Mouse (Mus musculus) embryonic facial prominence, embryonic 14.5 days (tissue): Measurements from ENCODE around the gene Phactr4. TPM values are rescaled to one million over a fixed set of nuclear protein-coding genes. Genes with fewer than 3 reads are reported as not detected.
A peak's percentile ranks its signal among the peaks of the same experiment; 100 is the strongest.

Source experiments
- ATAC-seq: fragments of 200-750 bp; cut with Nextera tagmentation; 2 replicates; pipeline ENCODE4 v1.8.0; 2017; ENCODE audit warnings: low read depth, moderate number of reproducible peaks, moderate TSS enrichment
- DNase-seq: peaks from one replicate; pipeline ENCODE4 v3.0.0-alpha.2; 2015; ENCODE audit warnings: low spot score
- H3K27ac ChIP-seq: fragments of 300-500 bp; sonication (generic); replicated peaks from 2 replicates; pipeline ENCODE4 v1.5.1; 2014; ENCODE audit warnings: low read depth, mild to moderate bottlenecking, low read length, moderate library complexity
- H3K27me3 ChIP-seq: fragments of 300-500 bp; sonication (generic); replicated peaks from 2 replicates; pipeline ENCODE4 v1.6.1; 2014; ENCODE audit warnings: low read length; ENCODE audit not compliant: control insufficient read depth, insufficient read depth
- H3K36me3 ChIP-seq: fragments of 300-500 bp; sonication (generic); 2 replicates; pipeline ENCODE4 v1.6.1; 2014; ENCODE audit warnings: low read length, mixed read lengths; ENCODE audit not compliant: control insufficient read depth, insufficient read depth
- H3K4me1 ChIP-seq: fragments of 300-500 bp; sonication (generic); 2 replicates; pipeline ENCODE4 v1.6.1; 2014; ENCODE audit warnings: antibody characterized with exemption, low read length; ENCODE audit not compliant: control insufficient read depth, insufficient read depth
- H3K4me2 ChIP-seq: fragments of 300-500 bp; sonication (generic); 2 replicates; pipeline ENCODE4 v1.6.1; 2014; ENCODE audit warnings: low read depth, mild to moderate bottlenecking, low read length, moderate library complexity, mixed read lengths
- H3K4me3 ChIP-seq: fragments of 300-500 bp; sonication (generic); 2 replicates; pipeline ENCODE4 v1.5.1; 2014; ENCODE audit warnings: low read depth, mild to moderate bottlenecking, low read length
- H3K9ac ChIP-seq: fragments of 300-500 bp; sonication (generic); 2 replicates; pipeline ENCODE4 v1.6.1; 2014; ENCODE audit warnings: low read depth, mild to moderate bottlenecking, low read length, moderate library complexity, mixed read lengths
- H3K9me3 ChIP-seq: fragments of 300-500 bp; sonication (generic); 2 replicates; pipeline ENCODE4 v1.6.1; 2016; ENCODE audit warnings: low read length; ENCODE audit not compliant: control insufficient read depth
- WGBS: fragments of 180-500 bp; shearing (Covaris S2); extraction: QIAGEN DNeasy Blood & Tissue Kit; methylation state at CpG from one replicate; pipeline ENCODE4 v1.1.7; 2014; 5-methylcytosine and 5-hydroxymethylcytosine counted together
- polyA plus RNA-seq: library from polyadenylated mRNA; unstranded; fragments of >200 nt; fragmentation: Nextera tagmentation; extraction: Ambion mirVana; gene quantifications from 2 replicates; pipeline ENCODE4 v1.2.1, GENCODE M21; 2014

The Phactr4 gene
- polyA plus RNA-seq, 1 experiment from 2014 or later, result 18.2 TPM

- H3K36me3 ChIP-seq, result peaks cover 55% of the 10 kb centered on the region
- WGBS, result under 1% methylated on average over 48 of the region's 52 CpGs
- peaks cover 13% of the 10 kb centered on the region for H3K4me1 ChIP-seq
- H3K4me3 ChIP-seq, result peak within 1 kb of the TSS; percentile 79
- ATAC-seq (peak; percentile 96), DNase-seq (peak; percentile 97)
- peak within 1 kb of the TSS; percentile 83 for H3K4me2 ChIP-seq
- peak within 1 kb of the TSS; percentile 66 for H3K27ac ChIP-seq
- H3K9ac ChIP-seq, result peak within 1 kb of the TSS; percentile 89
- no peaks in the 10 kb centered on the region for H3K27me3 ChIP-seq
- no peaks in the 10 kb centered on the region for H3K9me3 ChIP-seq
Measured at GRCm38 (mm10) chr4:132329115-132329834, 93.0 kb downstream of the Phactr4 start, which contains the start of gene Trnau1ap. Trnau1ap (minus strand) TSS chr4:132329538.

DNA sequence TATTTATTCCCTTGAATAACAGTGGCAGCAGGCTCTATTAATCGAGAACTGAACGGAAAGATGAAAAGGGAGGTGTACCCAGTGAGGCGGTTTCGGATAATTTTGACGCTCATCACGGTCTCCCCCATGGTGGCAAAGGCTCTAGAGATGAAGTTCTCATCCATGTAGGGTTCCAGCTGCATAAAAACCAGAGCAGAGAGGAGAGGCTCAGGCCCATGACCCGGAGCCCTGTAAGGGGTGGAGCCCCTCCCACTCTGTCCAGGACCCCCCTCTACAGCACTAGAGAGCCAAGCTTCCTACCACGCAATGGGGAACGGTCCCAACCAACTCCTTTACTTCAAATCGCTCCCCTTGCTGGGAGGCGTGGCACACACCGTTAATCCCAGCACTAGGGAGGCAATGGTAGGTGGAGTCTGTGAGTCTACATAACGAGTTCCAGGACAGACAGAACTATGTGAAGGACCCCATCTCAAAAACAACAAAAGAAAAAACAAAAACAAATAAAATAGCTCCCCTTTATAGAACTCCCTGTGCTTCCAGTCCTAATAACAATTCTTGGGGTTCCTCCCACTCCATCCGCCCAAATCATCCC, 93.8 kb downstream of the Phactr4 start:
- peak overlapping the region; percentile 89 for H3K9ac ChIP-seq
- no peak for DNase-seq
- ATAC-seq, result no peak
- H3K4me2 ChIP-seq, result peak overlapping the region; percentile 83
- H3K4me3 ChIP-seq, result peak overlapping the region; percentile 79
- peak overlapping the region; percentile 66; the same call in 1 of the 2 replicates for H3K27ac ChIP-seq
- no peaks in the 10 kb centered on the region for H3K9me3 ChIP-seq
- peaks cover 13% of the 10 kb centered on the region for H3K4me1 ChIP-seq
- WGBS, result 44% methylated on average over 14 of the region's 14 CpGs
- no peaks in the 10 kb centered on the region for H3K27me3 ChIP-seq
- peaks cover 55% of the 10 kb centered on the region for H3K36me3 ChIP-seq

GRCm38 (mm10) chr4:132326481-132326880, 95.8 kb downstream of the Phactr4 start:
- no peaks in the 10 kb centered on the region for H3K27me3 ChIP-seq
- H3K27ac ChIP-seq, result no peak overlapping the region
- H3K9me3 ChIP-seq, result no peaks in the 10 kb centered on the region
- H3K4me1 ChIP-seq, result peaks cover 13% of the 10 kb centered on the region
- DNase-seq, result no peak
- no peak overlapping the region for H3K4me3 ChIP-seq
- ATAC-seq, result no peak
- WGBS, result 70% methylated on average over 5 of the region's 5 CpGs
- no peak overlapping the region for H3K9ac ChIP-seq
- no peak overlapping the region for H3K4me2 ChIP-seq
- H3K36me3 ChIP-seq, result peaks cover 54% of the 10 kb centered on the region

DNA sequence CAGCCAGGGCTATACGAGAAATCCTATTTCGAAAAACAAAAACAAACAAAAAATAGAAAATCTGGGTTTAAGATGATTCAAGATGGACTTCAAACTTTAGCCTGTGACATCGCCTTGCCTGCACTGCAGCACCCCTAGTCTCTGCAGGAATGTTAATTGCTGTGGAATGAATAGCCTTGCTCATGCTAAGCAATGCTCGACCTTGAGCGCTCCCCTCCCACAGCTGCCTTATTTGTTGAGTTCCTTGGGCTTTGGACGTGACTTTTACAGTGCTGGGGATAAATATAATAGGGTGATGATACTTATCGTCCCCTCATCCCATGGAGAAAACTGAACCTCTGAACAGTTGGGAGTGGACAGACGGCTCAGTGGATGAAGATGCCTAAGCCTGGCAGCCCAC, 106.6 kb downstream of the Phactr4 start:
- Histone ChIP-seq H3K36me3 (peaks cover 91% of the 10 kb centered on the region), H3K9me3 (no peaks in the 10 kb centered on the region), H3K27me3 (no peaks in the 10 kb centered on the region), H3K4me2 (no peak overlapping the region), H3K4me1 (no peaks in the 10 kb centered on the region), H3K27ac (no peak overlapping the region), H3K4me3 (no peak overlapping the region), H3K9ac (no peak overlapping the region)
- WGBS, result 83% methylated on average over 8 of the region's 8 CpGs
- DNase-seq (no peak), ATAC-seq (no peak)

DNA sequence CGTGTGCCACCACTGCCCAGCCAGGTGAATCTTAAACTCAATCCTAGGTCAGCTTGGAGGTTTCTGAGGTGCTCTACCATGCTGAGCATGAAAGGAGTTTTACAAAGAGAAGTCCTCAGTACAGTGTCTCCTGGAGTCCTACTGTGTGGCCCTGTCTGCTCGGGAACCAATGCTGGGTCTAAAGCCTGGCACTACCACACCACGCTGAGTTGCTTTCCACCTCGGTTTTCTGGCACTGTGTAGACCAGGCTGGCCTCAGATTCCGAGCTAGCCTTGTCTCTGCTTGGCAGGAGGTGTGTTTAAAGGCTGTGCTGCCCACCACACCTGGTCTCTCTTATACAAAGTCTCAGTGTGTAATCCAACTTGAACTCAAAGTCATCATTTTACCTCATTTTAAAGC, 109.7 kb downstream of the Phactr4 start:
- H3K9me3 ChIP-seq, result no peaks in the 10 kb centered on the region
- WGBS, result 88% methylated on average over 5 of the region's 5 CpGs
- H3K36me3 ChIP-seq, result peaks cover 75% of the 10 kb centered on the region

DNA sequence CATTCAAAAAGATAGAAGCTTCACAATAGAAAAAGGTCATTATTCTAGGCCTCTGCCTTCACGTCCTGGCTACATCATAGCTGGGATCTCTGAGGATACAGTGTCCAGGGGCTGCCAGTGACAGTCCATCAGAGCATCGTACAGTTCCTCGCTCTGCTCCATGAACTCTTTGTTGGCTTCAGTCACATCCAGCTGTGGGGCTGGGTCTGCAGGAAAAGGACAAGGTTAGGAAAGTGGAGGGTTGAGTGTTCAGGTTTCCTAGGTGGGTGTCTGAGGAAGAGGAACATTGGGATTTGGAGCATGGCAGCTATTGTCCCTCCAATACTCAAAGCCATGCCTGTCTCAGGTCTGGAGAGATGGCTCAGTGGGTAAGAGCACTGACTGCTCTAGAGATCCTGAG, 110.5 kb downstream of the Phactr4 start:
- Histone ChIP-seq H3K4me1 (peaks cover 9% of the 10 kb centered on the region), H3K4me2 (no peak overlapping the region), H3K36me3 (peaks cover 67% of the 10 kb centered on the region), H3K27ac (no peak overlapping the region), H3K4me3 (no peak overlapping the region), H3K9me3 (no peaks in the 10 kb centered on the region), H3K27me3 (no peaks in the 10 kb centered on the region), H3K9ac (no peak overlapping the region)
- 48% methylated on average over 3 of the region's 3 CpGs for WGBS
- DNase-seq (no peak), ATAC-seq (no peak)

More for the DNA sequence above, 109.7 kb downstream of the Phactr4 start:
- Histone ChIP-seq H3K4me1 (peaks cover 9% of the 10 kb centered on the region), H3K4me3 (no peak overlapping the region), H3K4me2 (no peak overlapping the region), H3K27ac (no peak overlapping the region), H3K9ac (no peak overlapping the region), H3K27me3 (no peaks in the 10 kb centered on the region)
- ATAC-seq, result no peak
- DNase-seq, result no peak

- H3K4me2 ChIP-seq, result no peak overlapping the region
- H3K9ac ChIP-seq, result no peak overlapping the region
- H3K27me3 ChIP-seq, result no peaks in the 10 kb centered on the region
- H3K4me1 ChIP-seq, result peaks cover 9% of the 10 kb centered on the region
- H3K4me3 ChIP-seq, result no peak overlapping the region
- no peak overlapping the region for H3K27ac ChIP-seq
- H3K9me3 ChIP-seq, result no peaks in the 10 kb centered on the region
- WGBS, result 29% methylated on average over 1 of the region's 1 CpGs
- H3K36me3 ChIP-seq, result peaks cover 61% of the 10 kb centered on the region
- ATAC-seq (no peak), DNase-seq (no peak)
Measured at GRCm38 (mm10) chr4:132311209-132311608, 111.1 kb downstream of the Phactr4 start.

DNA sequence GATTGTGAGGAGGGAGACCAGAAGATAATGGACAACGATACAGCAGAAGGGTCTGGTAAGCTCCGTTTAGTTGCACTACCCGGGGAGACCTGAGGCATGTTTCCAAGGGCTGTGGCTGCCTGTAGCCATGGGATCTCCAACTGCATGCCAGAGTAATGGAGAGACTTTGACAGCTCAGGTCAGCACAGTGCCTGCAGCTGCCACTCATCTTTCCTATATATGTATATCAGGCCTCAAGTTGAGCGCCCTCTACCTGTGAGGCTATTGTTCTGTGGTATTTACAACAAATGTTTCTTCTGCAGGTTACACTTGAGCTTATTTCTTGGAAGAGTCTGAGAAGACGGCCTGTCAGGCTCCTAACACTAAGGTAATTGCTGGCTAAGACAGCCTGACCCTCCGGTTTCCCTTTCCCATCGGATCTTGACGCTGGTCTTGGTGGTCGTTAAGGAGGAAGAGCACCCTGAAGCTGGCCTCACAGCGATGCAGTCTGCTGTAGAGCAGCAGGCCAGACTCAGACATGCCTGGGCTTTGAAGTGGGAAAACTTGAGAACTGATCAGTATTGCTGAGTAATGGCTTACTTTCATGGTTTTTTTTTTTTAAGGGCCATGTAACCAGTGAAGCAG, 112.3 kb downstream of the Phactr4 start:
- Histone ChIP-seq H3K9me3 (no peaks in the 10 kb centered on the region), H3K27ac (peak overlapping the region; percentile 94; the same call in 1 of the 2 replicates), H3K4me2 (peak overlapping the region; percentile 95), H3K9ac (peak overlapping the region; percentile 97), H3K4me3 (peak overlapping the region; percentile 95), H3K36me3 (peaks cover 53% of the 10 kb centered on the region), H3K27me3 (no peaks in the 10 kb centered on the region), H3K4me1 (peaks cover 9% of the 10 kb centered on the region)
- peak; percentile 64 for ATAC-seq
- WGBS, result 25% methylated on average over 10 of the region's 10 CpGs
- DNase-seq, result peak; percentile 73
